Mouse (Mus musculus): ENCODE measurements around the gene Becn1.

- TF ChIP-seq GATA1 (IDR thresholded peaks at IDR 0.05; ENCODE audit: borderline replicate concordance, low read length) = no peak
- TF ChIP-seq CTCF (IDR thresholded peaks at IDR 0.05; ENCODE audit: low read depth, low read length) = no peak
- TF ChIP-seq TAL1 (conservative IDR thresholded peaks at IDR 0.05; ENCODE audit: low read depth, low read length) = no peak
Observed at GRCm38 (mm10) chr11:101328941-101329635, 27.0 kb upstream of the Becn1 start.

All from G1E (cell line).